Mouse (Mus musculus): ENCODE results near the gene Fars2. TPM values are rescaled to one million over a fixed set of nuclear protein-coding genes. Genes with fewer than 3 reads are reported as not detected.

Gene Fars2
- total RNA-seq, 2 experiments from 2014 or later = 45.2 to 51.2 TPM

GRCm38 (mm10) chr13:36210965-36211364 is 93.8 kb downstream of the Fars2 start:
- ATAC-seq (replicated peaks; ENCODE audit: low FRiP score, poor library complexity, severe bottlenecking) = no peak

DNA sequence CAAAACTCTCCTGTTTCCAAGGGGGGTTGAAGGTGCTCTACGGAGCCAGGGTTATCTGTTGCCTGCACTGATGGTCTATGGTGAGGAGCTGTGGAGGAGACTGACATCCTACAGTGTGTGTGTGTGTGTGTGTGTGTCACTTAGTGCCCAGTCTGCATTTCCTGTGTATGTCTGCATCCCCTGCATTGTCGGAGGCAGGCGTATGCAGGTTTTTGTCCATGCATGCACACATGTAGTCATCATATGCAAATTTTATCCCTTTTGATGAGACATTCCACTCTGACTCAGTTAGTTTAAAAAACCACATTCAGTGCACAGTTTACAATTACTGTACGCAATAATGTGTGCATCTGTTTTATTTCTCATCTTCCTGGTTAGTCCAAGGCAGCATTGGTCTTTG is 96.8 kb downstream of the Fars2 start:
- no peak for ATAC-seq (replicated peaks; ENCODE audit: low FRiP score, poor library complexity, severe bottlenecking)

- ATAC-seq (replicated peaks; ENCODE audit: low FRiP score, poor library complexity, severe bottlenecking) = no peak
Observed at GRCm38 (mm10) chr13:36216005-36216404, 98.8 kb downstream of the Fars2 start.

- no peak for ATAC-seq (replicated peaks; ENCODE audit: low FRiP score, poor library complexity, severe bottlenecking)
Observed at GRCm38 (mm10) chr13:36218347-36218746, 101.1 kb downstream of the Fars2 start.

DNA sequence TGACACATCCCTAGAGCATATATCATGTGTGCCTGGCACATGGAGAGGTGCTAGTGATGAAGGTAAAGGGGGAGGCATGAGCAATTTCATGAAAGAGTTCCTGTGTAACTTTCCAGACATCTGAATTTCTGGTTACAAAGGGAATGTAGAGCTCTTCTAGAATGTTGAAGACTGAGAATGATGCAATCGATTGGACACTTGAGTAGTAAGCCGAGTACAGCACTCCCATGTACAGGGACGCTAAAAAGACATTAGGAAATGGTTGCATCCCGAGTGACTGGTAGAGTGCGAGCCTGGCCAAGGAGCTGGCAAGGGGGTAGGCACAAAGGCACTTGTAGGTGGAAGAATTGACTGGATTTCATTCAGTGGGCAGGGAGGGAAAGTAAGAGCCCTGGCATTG is 102.3 kb downstream of the Fars2 start:
- no peak for ATAC-seq (replicated peaks; ENCODE audit: low FRiP score, poor library complexity, severe bottlenecking)

GRCm38 (mm10) chr13:36221897-36222296 is 104.7 kb downstream of the Fars2 start:
- ATAC-seq (replicated peaks; ENCODE audit: low FRiP score, poor library complexity, severe bottlenecking) = peak; percentile 58; the same call in 1 of the 2 replicates

DNA sequence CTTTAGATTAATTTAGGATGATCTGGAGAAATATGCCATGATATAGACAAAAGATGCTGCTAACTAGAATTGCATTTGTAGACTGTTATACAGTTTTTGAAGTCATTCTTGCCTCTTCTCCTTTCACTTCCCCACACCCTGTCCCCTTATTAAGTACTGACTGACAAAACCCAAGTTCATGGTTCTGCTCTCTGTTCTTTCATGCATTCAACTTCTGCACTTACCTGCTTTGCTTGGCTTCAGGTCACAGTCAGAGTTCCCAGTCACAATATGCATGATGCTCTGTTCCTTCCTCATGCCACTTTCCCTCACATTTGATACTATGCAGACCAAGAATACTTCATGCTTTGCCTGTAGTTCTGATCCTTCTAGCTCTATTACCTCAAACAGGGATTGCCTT is 105.5 kb downstream of the Fars2 start:
- no peak for ATAC-seq (replicated peaks; ENCODE audit: low FRiP score, poor library complexity, severe bottlenecking)

DNA sequence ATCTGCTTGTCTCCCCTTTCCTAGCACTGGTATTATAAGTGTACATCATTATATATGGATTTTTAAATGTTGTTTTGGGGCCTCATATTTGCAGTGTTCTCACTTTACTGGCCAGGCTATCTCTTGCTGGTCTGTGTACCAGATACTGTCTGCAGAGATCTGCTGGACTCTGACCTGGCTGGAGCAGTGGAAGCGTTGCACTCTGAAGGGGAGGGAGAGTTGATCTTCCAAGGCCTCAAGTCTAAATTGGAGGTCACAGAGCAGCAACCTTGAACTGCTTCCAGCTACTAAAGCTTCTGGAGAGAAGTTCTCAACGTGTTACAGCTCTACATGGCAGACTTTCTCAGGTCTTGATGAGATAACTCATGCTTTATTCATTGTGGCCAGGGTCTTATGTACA is 107.2 kb downstream of the Fars2 start:
- ATAC-seq (replicated peaks; ENCODE audit: low FRiP score, poor library complexity, severe bottlenecking) = no peak

GRCm38 (mm10) chr13:36242261-36242660 is 125.0 kb downstream of the Fars2 start:
- ATAC-seq (replicated peaks; ENCODE audit: low FRiP score, poor library complexity, severe bottlenecking) = no peak

GRCm38 (mm10) chr13:36253936-36254335 is 136.7 kb downstream of the Fars2 start:
- no peak for ATAC-seq (replicated peaks; ENCODE audit: low FRiP score, poor library complexity, severe bottlenecking)

- no peak for ATAC-seq (replicated peaks; ENCODE audit: low FRiP score, poor library complexity, severe bottlenecking)
Observed at GRCm38 (mm10) chr13:36257213-36257612, 140.0 kb downstream of the Fars2 start.

- 0 out of 2 replicates have a peak, but pooled peaks have one; percentile 46 for ATAC-seq (replicated peaks; ENCODE audit: low FRiP score, poor library complexity, severe bottlenecking)
Observed at GRCm38 (mm10) chr13:36259754-36260153, 142.5 kb downstream of the Fars2 start.

GRCm38 (mm10) chr13:36261299-36261698 is 144.1 kb downstream of the Fars2 start:
- ATAC-seq (replicated peaks; ENCODE audit: low FRiP score, poor library complexity, severe bottlenecking) = no peak

GRCm38 (mm10) chr13:36263240-36264095 is 146.3 kb downstream of the Fars2 start:
- ATAC-seq (replicated peaks; ENCODE audit: low FRiP score, poor library complexity, severe bottlenecking) = no peak

DNA sequence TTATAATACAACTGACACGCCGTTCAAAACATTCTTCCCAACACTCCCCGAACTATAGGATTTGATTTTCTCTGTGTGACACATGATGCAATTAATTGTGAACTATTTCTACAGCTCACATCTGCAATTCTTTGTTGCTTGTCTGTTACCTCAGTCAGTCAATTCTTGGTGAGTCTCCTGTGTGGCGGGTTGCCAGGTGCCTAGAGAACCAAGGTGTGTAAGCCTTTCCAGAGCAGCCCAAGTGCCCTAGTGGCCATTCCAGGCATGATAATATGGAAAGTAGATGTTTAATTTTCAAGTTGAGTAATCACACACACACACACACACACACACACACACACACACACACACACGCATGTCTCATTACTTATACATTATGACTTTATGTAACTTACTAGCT is 147.2 kb downstream of the Fars2 start:
- no peak for ATAC-seq (replicated peaks; ENCODE audit: low FRiP score, poor library complexity, severe bottlenecking)

GRCm38 (mm10) chr13:36265342-36265744 is 148.1 kb downstream of the Fars2 start:
- no peak for ATAC-seq (replicated peaks; ENCODE audit: low FRiP score, poor library complexity, severe bottlenecking)

DNA sequence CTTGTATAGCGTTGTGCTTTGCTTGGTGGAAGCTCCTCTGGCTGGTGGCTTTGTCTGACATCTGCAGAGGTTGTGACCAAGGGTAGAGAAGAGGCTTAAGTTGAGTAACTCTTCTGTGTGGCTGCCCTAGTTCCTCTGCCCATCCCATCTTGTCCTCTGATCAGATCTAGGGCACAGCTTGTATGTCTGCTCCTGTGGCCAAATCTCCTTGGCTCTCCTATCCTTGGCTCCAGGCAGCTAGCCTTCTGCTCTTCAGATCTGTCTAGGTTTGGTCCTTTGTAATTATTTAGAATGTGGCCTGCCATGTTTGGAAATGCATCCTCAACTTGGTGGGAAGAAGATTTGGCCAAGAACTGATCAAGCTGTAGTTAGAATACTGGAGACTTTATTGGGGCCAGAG is 150.2 kb downstream of the Fars2 start:
- ATAC-seq (replicated peaks; ENCODE audit: low FRiP score, poor library complexity, severe bottlenecking) = no peak

GRCm38 (mm10) chr13:36270867-36271266 is 153.7 kb downstream of the Fars2 start:
- no peak for ATAC-seq (replicated peaks; ENCODE audit: low FRiP score, poor library complexity, severe bottlenecking)

DNA sequence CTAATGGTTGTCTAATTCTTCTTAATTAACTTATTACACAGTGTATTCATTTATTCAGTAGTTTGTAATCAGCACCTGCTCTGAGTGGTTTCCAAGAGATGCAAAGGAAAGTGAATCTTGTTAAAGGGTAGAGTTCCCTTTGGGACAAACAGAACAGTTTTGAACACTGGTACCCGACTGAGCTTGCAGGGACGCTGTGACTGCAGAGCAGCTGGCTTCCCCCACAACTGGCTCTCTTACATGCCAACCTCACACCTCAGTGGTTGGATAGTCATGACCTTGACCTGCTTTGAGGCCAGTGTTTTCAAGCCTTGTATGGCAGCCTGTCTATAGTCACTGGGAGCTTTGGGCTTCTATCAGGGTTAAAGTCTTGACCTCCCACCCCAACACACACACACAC is 156.3 kb downstream of the Fars2 start:
- ATAC-seq (replicated peaks; ENCODE audit: low FRiP score, poor library complexity, severe bottlenecking) = no peak

GRCm38 (mm10) chr13:36276194-36276593 is 159.0 kb downstream of the Fars2 start:
- peak; percentile 44; the same call in 1 of the 2 replicates for ATAC-seq (replicated peaks; ENCODE audit: low FRiP score, poor library complexity, severe bottlenecking)

- peak; percentile 76 for ATAC-seq (replicated peaks; ENCODE audit: low FRiP score, poor library complexity, severe bottlenecking)
Observed at GRCm38 (mm10) chr13:36282018-36282417, 164.8 kb downstream of the Fars2 start.
